Mouse (Mus musculus): Measurements from ENCODE around the gene Eci2. TPM values are rescaled to one million over a fixed set of nuclear protein-coding genes. Genes with fewer than 3 reads are reported as not detected.

The Eci2 gene
- polyA plus RNA-seq (2014; fragmentation: Illumina TruSeq; extraction: RNeasy Lipid Tissue Mini Kit (QIAGEN cat#74804); ENCODE audit: low read depth, low replicate concordance): 131 TPM

DNA sequence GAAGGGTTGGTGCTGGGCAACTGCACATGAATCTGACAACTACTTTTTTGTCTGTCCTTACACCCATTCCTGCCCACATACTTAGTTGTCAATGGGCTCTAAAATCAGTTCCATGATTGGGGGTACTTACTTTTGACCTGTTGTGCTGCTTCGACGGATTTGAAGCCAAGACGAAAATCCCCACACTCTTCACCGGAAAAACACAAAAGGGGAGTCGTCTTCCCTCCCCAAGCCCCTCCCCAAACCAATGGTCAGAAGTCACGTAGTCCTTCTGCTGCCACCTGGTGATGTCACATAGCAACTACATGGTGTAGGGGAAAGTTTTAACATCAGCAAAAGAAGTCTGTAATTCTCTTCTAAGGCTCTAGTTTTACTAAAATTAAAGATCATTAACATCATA lies at the start of gene Eci2:
Gene Eci2 (minus strand): TSS at position 218 of the 400 bp plus-strand sequence.

DNA sequence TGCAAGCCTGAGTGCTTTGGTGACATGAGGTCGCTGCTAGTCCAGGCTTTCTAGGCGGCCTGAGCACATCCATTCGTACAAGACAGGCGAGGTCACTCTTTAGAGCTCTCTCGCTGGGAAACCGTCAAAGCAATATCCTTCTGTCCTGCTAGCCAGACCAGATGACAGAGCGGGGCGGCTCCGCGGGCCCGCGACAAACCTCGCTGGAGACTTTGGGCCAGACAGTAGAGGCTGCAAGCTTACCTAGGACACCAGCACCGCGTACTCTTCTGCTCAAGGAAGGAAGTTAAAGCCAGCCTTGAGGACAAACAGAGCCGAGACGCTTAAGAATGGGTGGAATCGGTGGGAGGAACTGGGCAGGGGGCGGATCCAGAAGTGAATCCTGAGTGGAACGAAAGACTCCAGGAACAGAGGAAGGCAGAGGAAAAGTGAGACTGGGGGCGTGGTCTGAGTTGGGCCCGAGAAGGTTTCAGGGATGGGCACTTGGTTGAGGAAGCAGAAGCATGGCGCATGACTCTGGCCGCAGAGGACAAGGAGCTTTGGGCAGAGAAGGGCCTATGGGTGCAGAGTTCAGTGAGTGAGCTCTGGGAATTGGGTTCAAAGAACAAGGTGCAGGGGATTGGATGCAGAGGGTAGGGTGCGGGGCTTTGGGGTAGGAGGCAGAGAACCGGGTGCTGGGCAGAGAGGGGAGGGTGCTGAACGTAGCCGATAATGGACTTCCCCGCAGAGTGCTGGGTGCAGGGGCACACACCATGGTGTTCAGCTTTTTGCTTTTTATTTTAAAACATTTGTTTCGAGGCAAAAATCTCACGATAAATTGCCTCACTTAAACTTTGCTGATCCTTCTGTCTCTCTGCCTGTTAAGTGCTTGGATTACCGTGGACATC lies 63.1 kb downstream of the Eci2 start, which contains the start of gene Eci3:
Gene Eci3 (minus strand): TSS at position 300 of the 887 bp plus-strand sequence.

Other genes starting within 250 kb of the Eci2 start
- gene Prpf4b, start 151.8 kb downstream of the Eci2 start, polyA plus RNA-seq (2014; fragmentation: Illumina TruSeq; extraction: RNeasy Lipid Tissue Mini Kit (QIAGEN cat#74804); ENCODE audit: low read depth, low replicate concordance): 88.9 TPM
- 12.0 TPM for gene Fam217a, start 102.8 kb downstream of the Eci2 start, polyA plus RNA-seq (2014; fragmentation: Illumina TruSeq; extraction: RNeasy Lipid Tissue Mini Kit (QIAGEN cat#74804); ENCODE audit: low read depth, low replicate concordance)
- not detected for gene 4933417A18Rik, start 102.7 kb downstream of the Eci2 start, polyA plus RNA-seq (2014; fragmentation: Illumina TruSeq; extraction: RNeasy Lipid Tissue Mini Kit (QIAGEN cat#74804); ENCODE audit: low read depth, low replicate concordance)
- 282 TPM for gene Eci3, start 63.3 kb downstream of the Eci2 start, polyA plus RNA-seq (2014; fragmentation: Illumina TruSeq; extraction: RNeasy Lipid Tissue Mini Kit (QIAGEN cat#74804); ENCODE audit: low read depth, low replicate concordance)

All from kidney, adult 10 weeks (tissue).